Mouse (Mus musculus): Measurements from ENCODE around the gene Unc13b. TPM values are rescaled to one million over a fixed set of nuclear protein-coding genes. Genes with fewer than 3 reads are reported as not detected.

The Unc13b gene
- polyA plus RNA-seq (2015; fragmentation: Nextera tagmentation; extraction: Ambion mirVana) = 0.37 and 0.52 TPM in 2 replicates

DNA sequence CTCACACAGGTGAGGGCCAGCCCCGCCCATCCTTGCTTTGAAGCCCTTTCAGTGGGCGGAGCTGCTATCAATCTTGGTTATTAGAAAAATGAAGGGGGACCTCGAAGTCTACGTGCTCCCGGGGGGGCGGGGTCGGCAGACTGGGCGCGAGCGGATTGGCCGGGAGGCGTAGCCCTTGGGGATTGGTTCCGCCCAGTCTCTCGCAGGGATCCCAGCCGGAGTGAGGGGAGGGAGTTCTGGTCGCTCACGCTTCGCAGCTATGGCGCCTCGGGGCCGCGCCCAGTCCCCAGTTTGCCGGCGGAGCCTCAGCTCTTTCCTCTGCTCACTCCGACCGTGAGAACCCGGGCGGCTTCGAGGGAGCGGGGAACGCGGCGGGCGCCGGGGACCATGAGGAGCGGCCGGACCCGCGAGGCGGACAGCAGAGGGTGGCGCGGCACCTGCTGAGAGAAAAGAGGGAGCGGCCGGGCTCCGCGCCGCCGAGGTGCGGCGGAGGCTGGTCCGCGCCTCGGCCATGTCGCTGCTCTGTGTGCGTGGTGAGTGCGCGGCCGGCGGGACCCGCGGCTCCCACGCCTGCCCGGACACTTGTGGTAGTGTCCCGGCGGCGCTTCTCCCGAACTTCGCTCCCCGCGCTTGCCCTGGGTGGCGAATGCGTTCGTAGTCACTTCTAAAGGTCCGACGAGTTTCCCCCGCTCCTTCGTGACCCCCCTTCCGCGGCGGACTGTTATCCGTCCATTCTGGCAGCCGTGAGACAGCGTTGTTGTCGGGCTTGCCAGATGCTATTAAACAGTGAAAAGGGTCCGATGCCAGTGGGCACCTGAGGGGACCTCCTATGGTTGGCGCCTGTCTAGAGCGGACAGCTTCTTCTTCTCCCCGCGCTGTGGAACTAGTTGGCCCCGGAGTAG is at the start of gene Unc13b:
TSS of gene Unc13b (plus strand) at position 201 of the 902 bp plus-strand sequence.
- ATAC-seq (peak; percentile 97), DNase-seq (peak; percentile 88)
- Histone ChIP-seq H3K9me3 (ENCODE audit: low read length) (no peaks in the 10 kb centered on the region), H3K4me2 (ENCODE audit: low read depth, low read length) (peak within 1 kb of the TSS; percentile 96), H3K36me3 (replicated peaks; ENCODE audit: insufficient read depth, low read length) (no peaks in the 10 kb centered on the region), H3K4me1 (ENCODE audit: insufficient read depth) (peaks cover 13% of the 10 kb centered on the region), H3K27ac (ENCODE audit: low read depth) (0 out of 2 replicates have a peak within 1 kb of the TSS, but pooled peaks have one; percentile 29), H3K9ac (replicated peaks) (peak within 1 kb of the TSS; percentile 61), H3K4me3 (ENCODE audit: low read depth, low read length) (peak within 1 kb of the TSS; percentile 66), H3K27me3 (ENCODE audit: insufficient read depth, low read length) (peaks cover 35% of the 10 kb centered on the region)
- WGBS (ENCODE audit: insufficient replicate concordance) = under 1% methylated on average over 68 of the region's 90 CpGs
- no peak for TF ChIP-seq EP300 (IDR thresholded peaks at IDR 0.05; ENCODE audit: low read depth)
- no peak for TF ChIP-seq CTCF (IDR thresholded peaks at IDR 0.05; ENCODE audit: low read depth)

DNA sequence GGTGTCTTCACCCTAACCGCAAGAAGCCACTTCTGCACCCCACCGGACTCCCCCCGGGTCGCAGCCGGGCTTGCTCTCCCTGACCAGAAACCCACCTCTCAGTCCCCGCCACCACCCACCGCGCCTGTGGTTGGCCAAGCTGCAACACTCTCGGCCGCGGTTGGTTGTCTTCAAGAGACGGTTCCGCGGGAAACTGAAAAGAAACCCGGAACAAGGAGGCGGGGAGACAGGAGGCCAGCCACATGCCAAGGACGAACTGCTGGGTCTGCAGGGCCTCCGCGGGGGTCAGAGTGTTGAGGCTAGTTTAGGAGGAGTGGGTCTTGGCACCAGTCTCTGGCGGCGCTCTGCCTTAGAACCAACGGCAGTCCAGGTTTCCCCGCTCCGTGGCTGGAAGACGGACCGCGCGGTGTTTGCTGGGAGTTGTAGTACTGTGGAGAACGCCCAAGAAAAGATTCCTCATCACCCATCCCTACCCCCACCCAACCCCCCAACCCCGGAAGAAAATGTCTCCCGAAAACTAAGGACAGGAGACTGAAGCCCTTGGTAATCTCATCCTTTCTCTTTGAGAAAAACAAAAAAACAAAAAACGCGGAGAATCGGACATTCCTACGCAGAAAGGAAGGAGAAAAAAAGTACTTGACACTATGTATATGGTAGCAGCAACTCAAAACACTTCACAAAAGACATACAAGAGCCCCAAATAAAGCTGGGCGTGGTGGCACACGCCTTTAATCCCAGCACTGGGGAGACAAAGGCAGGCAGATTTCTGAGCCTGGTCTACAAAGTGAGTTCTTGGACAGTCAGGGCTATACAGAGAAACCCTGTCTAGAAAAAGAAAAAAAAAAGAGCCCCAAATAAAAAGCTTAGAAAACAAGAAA is 48.4 kb upstream of the Unc13b start, which contains the start of gene Fancg:
TSS of gene Fancg (minus strand) at position 346 of the 878 bp plus-strand sequence.
- H3K27ac ChIP-seq (ENCODE audit: low read depth) = peak within 1 kb of the TSS; percentile 61
- peak; percentile 83 for ATAC-seq
- peak; percentile 82 for DNase-seq
- peak within 1 kb of the TSS; percentile 88 for H3K4me3 ChIP-seq (ENCODE audit: low read depth, low read length)
- peak within 1 kb of the TSS; percentile 96 for H3K4me2 ChIP-seq (ENCODE audit: low read depth, low read length)
- no peaks in the 10 kb centered on the region for H3K36me3 ChIP-seq (replicated peaks; ENCODE audit: insufficient read depth, low read length)
- peak within 1 kb of the TSS; percentile 84 for H3K9ac ChIP-seq (replicated peaks)
- under 1% methylated on average over 37 of the region's 37 CpGs for WGBS (ENCODE audit: insufficient replicate concordance)
- no peak for TF ChIP-seq CTCF (IDR thresholded peaks at IDR 0.05; ENCODE audit: low read depth)
- no peak for TF ChIP-seq EP300 (IDR thresholded peaks at IDR 0.05; ENCODE audit: low read depth)
- H3K4me1 ChIP-seq (ENCODE audit: insufficient read depth) = peaks cover 6% of the 10 kb centered on the region; the same call in 1 of the 2 replicates
- no peaks in the 10 kb centered on the region for H3K9me3 ChIP-seq (ENCODE audit: low read length)
- H3K27me3 ChIP-seq (ENCODE audit: insufficient read depth, low read length) = no peaks in the 10 kb centered on the region

DNA sequence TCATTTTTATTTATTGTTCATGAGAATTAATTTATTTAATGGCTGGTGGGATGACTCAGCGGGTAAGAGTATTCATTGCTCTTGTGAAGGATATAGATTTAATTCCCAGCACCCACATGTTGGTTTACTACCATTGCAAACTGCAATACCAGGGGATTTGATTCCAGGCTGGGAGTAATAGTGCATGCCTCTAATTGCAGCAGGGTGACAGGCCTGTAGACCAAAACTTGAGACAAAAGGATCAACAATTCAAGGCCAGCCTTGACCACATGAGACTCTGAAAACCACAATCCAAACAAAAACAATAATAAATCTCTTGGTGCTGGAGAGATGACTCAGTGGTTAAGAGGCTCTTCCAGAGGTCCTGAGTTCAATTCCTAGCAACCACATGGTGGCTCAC is 46.7 kb upstream of the Unc13b start:
- Histone ChIP-seq H3K36me3 (replicated peaks; ENCODE audit: insufficient read depth, low read length) (no peaks in the 10 kb centered on the region; the same call in 1 of the 2 replicates), H3K4me2 (ENCODE audit: low read depth, low read length) (no peak overlapping the region), H3K27ac (ENCODE audit: low read depth) (no peak overlapping the region), H3K9ac (replicated peaks) (no peak overlapping the region), H3K4me1 (ENCODE audit: insufficient read depth) (peaks cover 6% of the 10 kb centered on the region; the same call in 1 of the 2 replicates), H3K27me3 (ENCODE audit: insufficient read depth, low read length) (no peaks in the 10 kb centered on the region), H3K4me3 (ENCODE audit: low read depth, low read length) (no peak overlapping the region), H3K9me3 (ENCODE audit: low read length) (no peaks in the 10 kb centered on the region)
- ATAC-seq (no peak), DNase-seq (no peak)
- WGBS (ENCODE audit: insufficient replicate concordance) = 76% methylated on average over 1 of the region's 1 CpGs
- no peak for TF ChIP-seq EP300 (IDR thresholded peaks at IDR 0.05; ENCODE audit: low read depth)
- TF ChIP-seq CTCF (IDR thresholded peaks at IDR 0.05; ENCODE audit: low read depth) = no peak

DNA sequence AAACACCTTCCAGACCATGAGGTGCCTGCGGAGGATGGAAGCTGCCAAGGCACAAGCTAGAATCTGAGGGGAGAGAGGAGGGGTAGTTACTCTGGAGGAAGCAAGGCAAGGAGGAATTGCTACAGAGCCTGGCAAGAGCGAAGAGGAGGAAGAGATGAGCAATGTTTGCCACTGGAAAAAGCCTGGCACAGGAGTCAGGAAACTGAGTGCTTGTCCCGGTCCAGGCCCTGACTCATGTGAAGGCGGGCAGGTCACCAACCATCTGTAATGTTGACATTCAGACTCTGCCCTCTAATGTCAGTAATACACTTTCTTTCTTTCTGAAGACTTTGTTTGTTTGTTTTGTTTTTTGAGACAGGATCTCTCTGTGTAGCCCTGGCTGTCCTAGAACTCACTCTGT is 40.6 kb upstream of the Unc13b start:
- no peak overlapping the region for H3K4me3 ChIP-seq (ENCODE audit: low read depth, low read length)
- WGBS (ENCODE audit: insufficient replicate concordance) = 85% methylated on average over 4 of the region's 4 CpGs
- H3K27ac ChIP-seq (ENCODE audit: low read depth) = no peak overlapping the region
- DNase-seq (no peak), ATAC-seq (no peak)
- H3K36me3 ChIP-seq (replicated peaks; ENCODE audit: insufficient read depth, low read length) = peaks cover 28% of the 10 kb centered on the region
- no peaks in the 10 kb centered on the region for H3K27me3 ChIP-seq (ENCODE audit: insufficient read depth, low read length)
- H3K4me2 ChIP-seq (ENCODE audit: low read depth, low read length) = no peak overlapping the region
- no peaks in the 10 kb centered on the region for H3K4me1 ChIP-seq (ENCODE audit: insufficient read depth)
- no peaks in the 10 kb centered on the region for H3K9me3 ChIP-seq (ENCODE audit: low read length)
- TF ChIP-seq EP300 (IDR thresholded peaks at IDR 0.05; ENCODE audit: low read depth) (no peak), CTCF (IDR thresholded peaks at IDR 0.05; ENCODE audit: low read depth) (no peak)
- H3K9ac ChIP-seq (replicated peaks) = no peak overlapping the region

DNA sequence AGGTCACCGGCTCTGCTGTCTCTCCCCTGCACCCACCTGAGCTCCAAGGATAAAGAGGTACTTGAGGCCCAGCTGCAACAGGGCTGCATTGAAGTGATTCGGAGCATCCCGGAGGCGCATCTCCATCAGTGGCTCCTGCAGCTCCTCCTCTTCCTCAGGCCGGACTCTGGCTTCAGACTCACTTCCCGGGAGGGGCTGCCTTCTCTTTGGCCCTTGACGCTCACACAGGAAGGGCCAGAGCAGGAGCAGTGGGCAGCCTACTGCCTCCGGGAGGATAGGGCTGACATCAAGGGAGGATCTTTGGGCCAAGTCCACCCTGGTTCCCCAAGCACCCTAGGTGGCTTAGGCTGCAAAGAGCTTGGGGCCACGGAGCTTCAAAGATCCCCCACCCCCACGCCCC is 39.6 kb upstream of the Unc13b start:
- Histone ChIP-seq H3K36me3 (replicated peaks; ENCODE audit: insufficient read depth, low read length) (peaks cover 34% of the 10 kb centered on the region), H3K4me3 (ENCODE audit: low read depth, low read length) (no peak overlapping the region), H3K4me2 (ENCODE audit: low read depth, low read length) (no peak overlapping the region), H3K27me3 (ENCODE audit: insufficient read depth, low read length) (no peaks in the 10 kb centered on the region), H3K9ac (replicated peaks) (no peak overlapping the region), H3K9me3 (ENCODE audit: low read length) (no peaks in the 10 kb centered on the region), H3K4me1 (ENCODE audit: insufficient read depth) (no peaks in the 10 kb centered on the region; the same call in 1 of the 2 replicates), H3K27ac (ENCODE audit: low read depth) (no peak overlapping the region)
- 87% methylated on average over 10 of the region's 10 CpGs for WGBS (ENCODE audit: insufficient replicate concordance)
- DNase-seq (no peak), ATAC-seq (no peak)
- TF ChIP-seq EP300 (IDR thresholded peaks at IDR 0.05; ENCODE audit: low read depth) = no peak

Measured in liver, postnatal 0 days (tissue).